In genomic region chr15:25360825-25361224, GRCm38 (mm10) we compare ENCODE assay signal across 18 mouse cellular contexts. TPM values are rescaled to one million over a fixed set of nuclear protein-coding genes. Genes with fewer than 3 reads are reported as not detected.
DNase-seq lines count a peak whose midpoint lies in the region; ATAC-seq lines count a peak whose summit lies in the region.
"Had no signal": no experiment of that assay in that cellular context is flagged by ENCODE, and none has a peak within 500 bp of the region (broad histone marks: within the 10 kb centered on the region; RNA-seq: fewer than 3 reads in every experiment).

No protein-coding gene starts in this region.

- H3K27me3 ChIP-seq in forebrain, embryonic 11.5 days (ENCODE audit: control insufficient read depth, insufficient read depth, low read length), result no peaks in the 10 kb centered on the region
- H3K27me3 ChIP-seq in forebrain, embryonic 16.5 days (replicated peaks; ENCODE audit: control insufficient read depth, insufficient read depth, low read length), result no peaks in the 10 kb centered on the region
- H3K27me3 ChIP-seq in midbrain, embryonic 14.5 days (ENCODE audit: control insufficient read depth, insufficient read depth, low read length), result no peaks in the 10 kb centered on the region
- H3K27me3 ChIP-seq: heart, embryonic 12.5 days had no signal

- no peaks in the 10 kb centered on the region; the same call in 1 of the 2 replicates for H3K36me3 ChIP-seq in forebrain, embryonic 11.5 days (ENCODE audit: control insufficient read depth, insufficient read depth, low read length)
- peaks cover 3% of the 10 kb centered on the region; the same call in 1 of the 2 replicates for H3K36me3 ChIP-seq in forebrain, embryonic 16.5 days (ENCODE audit: control insufficient read depth, insufficient read depth)
- peaks cover 20% of the 10 kb centered on the region for H3K36me3 ChIP-seq in midbrain, embryonic 14.5 days (ENCODE audit: control insufficient read depth, insufficient read depth, low read length)
- H3K36me3 ChIP-seq: heart, embryonic 12.5 days had no signal

- 0 out of 2 replicates have a peak, but pooled peaks have one; percentile 8 for ATAC-seq in forebrain, embryonic 11.5 days (replicated peaks; ENCODE audit: low FRiP score)
- ATAC-seq in forebrain, embryonic 16.5 days, result no peak
- ATAC-seq in midbrain, embryonic 14.5 days (ENCODE audit: low FRiP score, low TSS enrichment), result no peak
- ATAC-seq: intestine, postnatal 0 days had no signal

- no peak overlapping the region for H3K27ac ChIP-seq in forebrain, embryonic 11.5 days (ENCODE audit: low read depth, low read length)
- no peak overlapping the region for H3K27ac ChIP-seq in forebrain, embryonic 16.5 days (ENCODE audit: low read length)
- H3K27ac ChIP-seq in midbrain, embryonic 14.5 days (replicated peaks; ENCODE audit: low read depth, low read length), result peak overlapping the region; percentile 66
- H3K27ac ChIP-seq: macrophage; stomach, postnatal 0 days had no signal

- DNase-seq in forebrain, embryonic 11.5 days (ENCODE audit: low spot score), result no peak
- peak; percentile 17 for DNase-seq in right cerebral cortex, postnatal 14 days
- DNase-seq in right cerebral cortex, postnatal 25 days, result no peak
- DNase-seq in midbrain, embryonic 14.5 days, result peak; percentile 61
- DNase-seq in kidney, adult 9 months, result no peak
- no peak for DNase-seq in layer of hippocampus, adult 11-12 months (ENCODE audit: low spot score)
- DNase-seq: cerebellum, adult 11 months; gastrocnemius, postnatal 25 days; heart, postnatal 36 days; kidney, postnatal 10 days; layer of hippocampus, adult 9-11 months; lung, embryonic 14.5 days; thymus, postnatal 14 days had no signal

- no peaks in the 10 kb centered on the region for H3K9me3 ChIP-seq in forebrain, embryonic 11.5 days (ENCODE audit: control insufficient read depth, low read length)
- H3K9me3 ChIP-seq in forebrain, embryonic 16.5 days (ENCODE audit: control insufficient read depth, low read length), result no peaks in the 10 kb centered on the region
- no peaks in the 10 kb centered on the region for H3K9me3 ChIP-seq in midbrain, embryonic 14.5 days (ENCODE audit: control insufficient read depth, low read length)
- H3K9me3 ChIP-seq: heart, embryonic 12.5 days had no signal

- no peak overlapping the region for H3K4me3 ChIP-seq in forebrain, embryonic 11.5 days (ENCODE audit: low read depth, low read length)
- H3K4me3 ChIP-seq in forebrain, embryonic 16.5 days (replicated peaks; ENCODE audit: low read length), result no peak overlapping the region
- H3K4me3 ChIP-seq in midbrain, embryonic 14.5 days (replicated peaks; ENCODE audit: low read depth, low read length), result no peak overlapping the region
- H3K4me3 ChIP-seq: heart, embryonic 12.5 days had no signal

- no peak overlapping the region for H3K9ac ChIP-seq in forebrain, embryonic 11.5 days (ENCODE audit: low read length)
- no peak overlapping the region for H3K9ac ChIP-seq in forebrain, embryonic 16.5 days (replicated peaks; ENCODE audit: low read depth, low read length)
- H3K9ac ChIP-seq in midbrain, embryonic 14.5 days (replicated peaks; ENCODE audit: low read length), result no peak overlapping the region
- H3K9ac ChIP-seq: heart, embryonic 12.5 days; lung, embryonic 14.5 days had no signal

- H3K4me2 ChIP-seq in forebrain, embryonic 11.5 days (ENCODE audit: low read depth, low read length, severe bottlenecking), result no peak overlapping the region
- H3K4me2 ChIP-seq in forebrain, embryonic 16.5 days (ENCODE audit: low read length), result no peak overlapping the region
- H3K4me2 ChIP-seq in midbrain, embryonic 14.5 days (ENCODE audit: low read length), result no peak overlapping the region
- H3K4me2 ChIP-seq: heart, embryonic 12.5 days; lung, embryonic 14.5 days had no signal

- H3K4me1 ChIP-seq in forebrain, embryonic 11.5 days (replicated peaks; ENCODE audit: control insufficient read depth, insufficient read depth, low read length), result peaks cover 16% of the 10 kb centered on the region
- peaks cover 49% of the 10 kb centered on the region for H3K4me1 ChIP-seq in forebrain, embryonic 16.5 days (replicated peaks; ENCODE audit: control insufficient read depth, insufficient read depth, low read length)
- H3K4me1 ChIP-seq in midbrain, embryonic 14.5 days (ENCODE audit: control insufficient read depth, insufficient read depth, low read length), result peaks cover 57% of the 10 kb centered on the region

- 51% methylated on average over 5 of the region's 5 CpGs for WGBS in forebrain, embryonic 11.5 days
- WGBS in forebrain, embryonic 16.5 days, result 47% methylated on average over 5 of the region's 5 CpGs
- WGBS in midbrain, embryonic 14.5 days, result 42% methylated on average over 5 of the region's 5 CpGs

RNA-seq across cellular contexts. Expression of gene Basp1, which starts 52.7 kb away (rescaled TPM):
- polyA plus RNA-seq in forebrain, embryonic 11.5 days (2014; fragmentation: Nextera tagmentation; extraction: Ambion mirVana), result 139 and 181 TPM in 2 replicates
- 198 and 206 TPM in 2 replicates for polyA plus RNA-seq in forebrain, embryonic 16.5 days (2015; fragmentation: Nextera tagmentation; extraction: Ambion mirVana)
- polyA plus RNA-seq in midbrain, embryonic 14.5 days (2014; fragmentation: Nextera tagmentation; extraction: Ambion mirVana), result 227 and 382 TPM in 2 replicates

Comparison
In these comparisons a context has a peak if more than half of its experiments do, and no peak if none do; other contexts are left out.
1. DNase-seq: peak in right cerebral cortex, postnatal 14 days (single experiment) and midbrain, embryonic 14.5 days (single experiment); none in forebrain, embryonic 11.5 days (single experiment), right cerebral cortex, postnatal 25 days (single experiment), kidney, adult 9 months (single experiment) and layer of hippocampus, adult 11-12 months (single experiment).